Mouse (Mus musculus) thymus, adult 2 months (tissue): Measurements from ENCODE around the gene Igsf9.

Source experiments
- CTCF ChIP-seq: fragments of 200-500 bp; IDR thresholded peaks from 2 replicates; pipeline ENCODE4 v1.5.1; 2012; ENCODE audit warnings: mild to moderate bottlenecking, control low read depth, low read length, moderate library complexity, borderline replicate concordance; ENCODE audit not compliant: control insufficient read depth, poor library complexity, insufficient read depth; ENCODE audit errors: extremely low read depth
- POLR2A ChIP-seq: fragments of 200-500 bp; IDR thresholded peaks from 2 replicates; pipeline ENCODE4 v1.6.1; 2012; ENCODE audit warnings: mild to moderate bottlenecking, low read length, control low read depth, moderate library complexity; ENCODE audit not compliant: control insufficient read depth, poor library complexity, insufficient read depth; ENCODE audit errors: extremely low read depth

DNA sequence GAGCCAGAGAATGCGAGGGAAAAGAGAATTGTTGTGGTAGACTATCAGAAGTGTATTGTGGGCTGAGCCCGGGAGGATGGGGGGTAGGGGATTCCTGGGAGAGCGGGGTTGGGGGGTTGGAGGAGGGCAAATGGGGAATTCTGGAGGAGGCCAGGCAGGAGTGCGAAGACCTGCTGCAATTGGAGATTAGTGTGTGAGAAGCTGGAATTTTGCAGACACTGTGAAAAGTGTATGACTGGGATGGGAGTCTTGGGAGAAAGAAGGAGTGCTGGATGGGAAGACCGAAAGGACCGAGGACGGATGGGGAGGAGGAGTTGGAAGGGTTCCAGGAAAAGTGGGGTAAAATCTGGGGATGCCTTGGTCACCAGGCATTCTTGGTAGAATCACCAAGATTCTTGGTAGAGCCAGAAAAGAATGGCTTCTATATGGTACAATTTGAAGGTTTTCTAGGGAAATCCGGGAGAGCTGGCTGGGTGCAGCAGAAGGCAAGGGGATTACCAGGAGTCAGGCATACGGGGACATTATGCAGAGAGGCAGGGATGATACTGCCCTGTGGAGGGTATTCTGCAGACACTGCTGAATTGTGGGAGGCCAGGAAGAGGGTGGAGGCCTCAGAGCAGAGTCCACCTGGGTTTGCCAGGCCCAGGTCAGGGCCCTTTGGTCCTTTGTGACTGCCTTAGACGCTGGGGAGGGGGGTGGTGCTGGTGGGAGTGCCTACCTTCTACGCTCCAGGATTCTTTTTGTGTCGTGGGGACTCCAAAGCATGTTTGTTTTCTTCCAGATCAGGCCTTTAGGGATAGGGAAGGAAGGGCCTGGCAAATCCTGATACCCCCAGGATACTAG, 1.2 kb downstream of the Igsf9 start:
- TF ChIP-seq CTCF (no peak), POLR2A (no peak)
